Mouse (Mus musculus) hindbrain, postnatal 0 days (tissue): Measurements from ENCODE around the gene Polh. TPM values are rescaled to one million over a fixed set of nuclear protein-coding genes. Genes with fewer than 3 reads are reported as not detected.

Experiments used
- ATAC-seq: fragments of 200-750 bp; cut with Nextera tagmentation; 2 replicates; pipeline ENCODE4 v1.8.0; 2017; ENCODE audit warnings: mild to moderate bottlenecking, moderate TSS enrichment, moderate library complexity
- DNase-seq: peaks from one replicate; pipeline ENCODE4 v3.0.0-alpha.2; 2015; ENCODE audit warnings: low spot score
- H3K27ac ChIP-seq: fragments of 300-500 bp; sonication (generic); 2 replicates; pipeline ENCODE4 v1.5.1; 2014; ENCODE audit warnings: mild to moderate bottlenecking
- H3K27me3 ChIP-seq: fragments of 300-500 bp; sonication (generic); 2 replicates; pipeline ENCODE4 v1.6.1; 2014; ENCODE audit warnings: low read length, mixed read lengths; ENCODE audit not compliant: insufficient read depth
- H3K36me3 ChIP-seq: fragments of 300-500 bp; sonication (generic); 2 replicates; pipeline ENCODE4 v1.6.1; 2014; ENCODE audit warnings: low read length, mixed read lengths; ENCODE audit not compliant: insufficient read depth
- H3K4me1 ChIP-seq: fragments of 300-500 bp; sonication (generic); 2 replicates; pipeline ENCODE4 v1.6.1; 2014; ENCODE audit warnings: antibody characterized with exemption, low read length, mixed read lengths; ENCODE audit not compliant: insufficient read depth
- H3K4me2 ChIP-seq: fragments of 300-500 bp; sonication (generic); 2 replicates; pipeline ENCODE4 v1.6.1; 2014; ENCODE audit warnings: low read depth, mild to moderate bottlenecking, low read length, moderate library complexity, mixed read lengths
- H3K4me3 ChIP-seq: fragments of 300-500 bp; sonication (generic); 2 replicates; pipeline ENCODE4 v1.5.1; 2014; ENCODE audit warnings: low read length
- H3K9ac ChIP-seq: fragments of 300-500 bp; sonication (generic); replicated peaks from 2 replicates; pipeline ENCODE4 v1.6.1; 2014; ENCODE audit warnings: mild to moderate bottlenecking, low read length, moderate library complexity, mixed read lengths
- H3K9me3 ChIP-seq: fragments of 300-500 bp; sonication (generic); 2 replicates; pipeline ENCODE4 v1.6.1; 2016; ENCODE audit warnings: low read length, mixed read lengths
- CTCF ChIP-seq: IDR thresholded peaks from 2 replicates; pipeline ENCODE4 v1.5.1; 2016; ENCODE audit warnings: antibody characterized with exemption, control low read depth, low read depth
- WGBS: fragments of 180-500 bp; shearing (Covaris S2); extraction: QIAGEN DNeasy Blood & Tissue Kit; methylation state at CpG from one replicate; pipeline ENCODE4 v1.1.7; 2014; 5-methylcytosine and 5-hydroxymethylcytosine counted together
- polyA plus RNA-seq: library from polyadenylated mRNA; unstranded; fragments of >200 nt; fragmentation: Nextera tagmentation; extraction: Ambion mirVana; gene quantifications from 2 replicates; pipeline ENCODE4 v1.2.1, GENCODE M21; 2015
- total RNA-seq: library from RNA; depleted of rRNA; stranded (reverse); fragments of >200 nt; gene quantifications from 2 replicates; pipeline ENCODE4 v1.2.3, GENCODE M21; 2014

The Polh gene
- total and polyA plus RNA-seq, 2 experiments from 2014 or later, result 4.7 to 9.7 TPM

DNA sequence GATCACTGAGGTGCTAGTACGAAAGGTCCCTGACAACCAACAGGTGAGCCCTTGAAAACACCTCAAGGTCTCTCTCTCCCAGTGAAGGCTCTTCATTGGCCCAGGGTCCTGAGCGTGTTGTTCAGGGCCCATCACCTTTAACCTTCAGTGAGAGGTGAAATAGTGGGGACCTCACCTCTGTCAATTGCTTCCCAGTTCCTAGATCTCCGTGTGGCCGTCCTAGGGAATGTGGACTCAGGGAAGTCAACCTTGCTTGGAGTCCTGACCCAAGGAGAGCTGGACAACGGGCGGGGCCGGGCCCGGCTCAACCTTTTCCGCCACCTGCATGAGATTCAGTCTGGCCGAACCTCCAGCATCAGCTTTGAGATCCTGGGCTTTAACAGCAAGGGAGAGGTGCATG is 37.7 kb downstream of the Polh start:
- H3K27me3 ChIP-seq, result no peaks in the 10 kb centered on the region
- H3K27ac ChIP-seq, result no peak overlapping the region
- no peaks in the 10 kb centered on the region for H3K9me3 ChIP-seq
- WGBS, result 94% methylated on average over 10 of the region's 10 CpGs
- H3K4me1 ChIP-seq, result peaks cover 3% of the 10 kb centered on the region; the same call in 1 of the 2 replicates
- ATAC-seq, result no peak
- DNase-seq, result no peak
- no peak for TF ChIP-seq CTCF
- H3K36me3 ChIP-seq, result peaks cover 43% of the 10 kb centered on the region
- no peak overlapping the region for H3K9ac ChIP-seq
- no peak overlapping the region for H3K4me2 ChIP-seq
- H3K4me3 ChIP-seq, result no peak overlapping the region

DNA sequence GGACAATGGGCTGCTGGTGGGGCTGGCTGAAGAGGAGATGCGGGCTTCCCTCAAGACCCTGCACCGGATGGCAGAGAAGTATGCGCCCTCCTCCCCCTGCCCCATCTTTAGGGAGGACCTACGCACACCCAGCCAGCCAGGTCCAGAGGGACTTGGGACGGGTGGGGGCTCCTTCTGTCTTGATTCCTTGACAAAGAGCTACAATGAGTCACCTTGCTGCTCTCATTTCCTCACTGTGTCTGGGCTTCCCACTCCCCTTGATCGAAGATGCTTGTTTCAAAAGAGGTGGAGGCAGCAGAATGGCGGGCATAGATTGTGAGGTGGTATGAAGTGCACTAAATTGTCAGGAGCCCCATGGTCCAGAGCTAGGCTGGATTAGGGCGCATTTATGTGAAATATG is 38.1 kb downstream of the Polh start:
- no peak overlapping the region for H3K4me2 ChIP-seq
- H3K27ac ChIP-seq, result no peak overlapping the region
- no peak for TF ChIP-seq CTCF
- 97% methylated on average over 8 of the region's 8 CpGs for whole genome bisulfite sequencing
- no peaks in the 10 kb centered on the region for H3K9me3 ChIP-seq
- no peak for DNase-seq
- no peaks in the 10 kb centered on the region for H3K27me3 ChIP-seq
- ATAC-seq, result no peak
- peaks cover 43% of the 10 kb centered on the region for H3K36me3 ChIP-seq
- no peak overlapping the region for H3K9ac ChIP-seq
- peaks cover 3% of the 10 kb centered on the region; the same call in 1 of the 2 replicates for H3K4me1 ChIP-seq
- no peak overlapping the region for H3K4me3 ChIP-seq

DNA sequence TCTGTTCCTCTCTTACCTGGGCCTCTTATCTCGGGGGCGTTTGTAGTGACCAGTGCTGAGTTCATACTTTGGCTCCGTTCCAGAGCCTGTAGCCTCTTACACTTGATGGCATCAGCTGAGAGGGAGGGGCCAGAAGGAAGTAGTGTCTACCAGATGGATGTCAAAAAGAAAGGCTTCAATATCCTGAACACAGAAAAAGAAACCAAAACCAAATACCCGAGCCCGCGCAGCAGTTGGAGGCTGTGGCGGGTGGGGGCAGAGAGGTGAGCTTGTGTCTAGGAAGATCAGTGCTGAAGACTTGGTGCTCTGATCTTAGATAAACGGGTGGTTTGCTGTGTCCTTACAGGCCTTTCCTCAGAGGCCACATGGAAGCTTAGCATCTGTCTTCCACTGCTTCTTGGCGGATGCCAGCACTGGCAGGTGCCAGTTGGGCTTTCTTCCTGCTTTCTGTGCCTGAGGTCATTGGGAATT is 39.5 kb downstream of the Polh start:
- no peaks in the 10 kb centered on the region for H3K27me3 ChIP-seq
- peaks cover 33% of the 10 kb centered on the region for H3K36me3 ChIP-seq
- ATAC-seq (no peak), DNase-seq (peak; percentile 20)
- H3K9ac ChIP-seq, result no peak overlapping the region
- H3K27ac ChIP-seq, result no peak overlapping the region
- H3K4me1 ChIP-seq, result peaks cover 3% of the 10 kb centered on the region; the same call in 1 of the 2 replicates
- peak overlapping the region; percentile 13 for H3K4me2 ChIP-seq
- 57% methylated on average over 9 of the region's 9 CpGs for WGBS
- H3K9me3 ChIP-seq, result no peaks in the 10 kb centered on the region
- no peak overlapping the region for H3K4me3 ChIP-seq
- no peak for TF ChIP-seq CTCF

DNA sequence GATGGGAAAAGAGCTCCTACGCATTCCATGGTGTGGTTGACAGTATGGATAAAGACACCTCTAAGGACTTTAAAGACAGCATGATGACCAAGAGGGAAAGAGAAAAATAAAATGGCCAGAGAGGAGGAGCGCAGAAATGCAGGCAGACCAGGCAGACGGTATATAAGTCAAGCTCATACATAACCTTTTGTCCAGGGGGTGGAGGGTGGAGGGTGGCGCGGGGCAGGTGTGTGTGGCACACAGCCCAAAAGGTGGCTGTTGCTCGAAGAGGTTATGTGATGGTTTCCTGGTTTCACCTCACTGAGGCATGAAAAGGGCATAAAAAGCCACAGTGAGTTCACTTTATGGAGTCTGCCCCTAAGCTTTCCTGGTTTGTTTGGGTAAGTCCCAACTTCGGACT is 39.9 kb downstream of the Polh start:
- WGBS, result 93% methylated on average over 7 of the region's 7 CpGs
- H3K4me1 ChIP-seq, result peaks cover 3% of the 10 kb centered on the region; the same call in 1 of the 2 replicates
- no peak for ATAC-seq
- no peak for DNase-seq
- no peak overlapping the region for H3K27ac ChIP-seq
- 0 out of 2 replicates have a peak overlapping the region, but pooled peaks have one; percentile 13 for H3K4me2 ChIP-seq
- H3K4me3 ChIP-seq, result no peak overlapping the region
- no peaks in the 10 kb centered on the region for H3K9me3 ChIP-seq
- peaks cover 29% of the 10 kb centered on the region for H3K36me3 ChIP-seq
- no peak overlapping the region for H3K9ac ChIP-seq
- no peaks in the 10 kb centered on the region for H3K27me3 ChIP-seq
- TF ChIP-seq CTCF, result no peak

DNA sequence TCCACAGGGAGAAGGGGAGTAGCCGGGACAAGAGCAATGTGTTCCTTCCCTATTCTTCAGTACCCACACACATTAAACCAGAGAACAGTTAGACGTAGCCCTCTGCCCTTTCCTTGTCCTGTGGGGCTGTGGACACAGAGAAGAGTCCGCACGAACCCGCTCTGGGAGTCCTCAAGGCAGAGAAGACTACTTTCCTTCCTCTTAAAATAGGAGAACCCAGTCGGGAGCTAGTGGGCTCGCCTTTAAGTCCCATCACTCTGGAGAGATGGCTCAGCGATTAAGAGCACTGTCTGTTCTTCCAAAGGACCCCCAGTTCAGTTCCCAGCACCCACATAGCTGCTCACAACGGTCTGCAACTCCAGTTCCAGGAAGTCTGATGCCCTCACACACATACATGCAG is 40.7 kb downstream of the Polh start:
- Histone ChIP-seq H3K27me3 (no peaks in the 10 kb centered on the region), H3K4me2 (peak overlapping the region; percentile 64), H3K4me1 (peaks cover 3% of the 10 kb centered on the region; the same call in 1 of the 2 replicates), H3K9me3 (no peaks in the 10 kb centered on the region), H3K9ac (peak overlapping the region; percentile 80), H3K27ac (peak overlapping the region; percentile 80), H3K36me3 (peaks cover 25% of the 10 kb centered on the region), H3K4me3 (peak overlapping the region; percentile 89)
- no peak for ATAC-seq
- no peak for TF ChIP-seq CTCF
- no peak for DNase-seq
- WGBS, result 43% methylated on average over 9 of the region's 9 CpGs

DNA sequence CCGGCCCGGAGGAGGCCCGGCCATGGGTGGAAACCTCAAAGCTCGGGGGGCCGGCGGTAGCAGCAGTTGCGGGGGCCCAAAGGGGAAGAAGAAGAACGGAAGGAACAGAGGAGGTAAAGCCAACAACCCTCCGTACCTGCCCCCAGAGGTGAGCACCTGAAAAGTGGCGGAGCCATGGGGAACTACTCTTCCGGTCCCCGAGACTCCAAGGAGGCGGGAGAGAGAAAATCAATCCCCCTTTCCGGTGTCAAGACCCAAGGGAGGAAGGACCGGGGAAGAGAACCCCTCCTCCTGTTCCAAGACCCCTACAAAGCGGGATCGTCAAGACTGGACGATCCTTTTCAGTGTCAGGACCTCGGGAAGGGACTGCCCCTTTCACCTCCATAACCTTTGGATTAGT is 41.3 kb downstream of the Polh start:
- Histone ChIP-seq H3K4me2 (peak overlapping the region; percentile 64), H3K27me3 (no peaks in the 10 kb centered on the region), H3K4me3 (peak overlapping the region; percentile 89), H3K9me3 (no peaks in the 10 kb centered on the region), H3K4me1 (peaks cover 3% of the 10 kb centered on the region; the same call in 1 of the 2 replicates), H3K36me3 (peaks cover 20% of the 10 kb centered on the region), H3K27ac (peak overlapping the region; percentile 80), H3K9ac (peak overlapping the region; percentile 80)
- under 1% methylated on average over 19 of the region's 19 CpGs for WGBS
- TF ChIP-seq CTCF, result no peak
- peak; percentile 52 for ATAC-seq
- DNase-seq, result peak; percentile 64

DNA sequence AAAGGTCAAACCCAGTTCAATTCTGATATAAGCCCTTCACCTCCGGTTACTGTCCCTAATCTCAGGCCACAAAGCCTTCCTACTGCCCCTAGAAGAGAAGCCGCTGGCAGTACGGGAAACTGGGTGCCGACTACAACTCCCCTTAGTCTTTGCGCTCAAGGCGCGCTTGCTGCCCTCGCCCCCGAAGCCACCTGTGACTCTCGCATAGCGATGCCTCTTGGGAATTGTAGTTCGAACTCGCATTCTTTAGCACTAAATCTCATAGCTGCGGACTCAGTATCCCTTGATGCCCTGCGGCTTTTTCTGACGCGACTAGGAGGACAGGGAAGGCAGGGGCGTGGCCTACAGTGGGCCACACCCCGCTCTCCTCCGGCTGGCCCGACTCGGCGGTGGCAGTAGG is 41.8 kb downstream of the Polh start, which contains the start of gene Gtpbp2:
Gene Gtpbp2 (plus strand): TSS at position 347 of the 400 bp plus-strand sequence.
- H3K9ac ChIP-seq, result peak within 1 kb of the TSS; percentile 80
- under 1% methylated on average over 23 of the region's 23 CpGs for WGBS
- peak within 1 kb of the TSS; percentile 89 for H3K4me3 ChIP-seq
- no peaks in the 10 kb centered on the region for H3K27me3 ChIP-seq
- H3K27ac ChIP-seq, result peak within 1 kb of the TSS; percentile 80
- ATAC-seq (peak; percentile 97), DNase-seq (peak; percentile 100)
- H3K36me3 ChIP-seq, result peaks cover 17% of the 10 kb centered on the region
- H3K4me2 ChIP-seq, result peak within 1 kb of the TSS; percentile 64
- no peak for TF ChIP-seq CTCF
- H3K9me3 ChIP-seq, result no peaks in the 10 kb centered on the region
- peaks cover 3% of the 10 kb centered on the region; the same call in 1 of the 2 replicates for H3K4me1 ChIP-seq
